Mouse (Mus musculus) midbrain, embryonic 13.5 days (tissue): ENCODE results near the gene Cdh3. TPM values are rescaled to one million over a fixed set of nuclear protein-coding genes. Genes with fewer than 3 reads are reported as not detected.

Experiments
- ATAC-seq: fragments of 200-750 bp; cut with Nextera tagmentation; 2 replicates; pipeline ENCODE4 v1.8.0; 2017; ENCODE audit warnings: mild to moderate bottlenecking, moderate TSS enrichment, moderate library complexity
- H3K27ac ChIP-seq: fragments of 300-500 bp; sonication (generic); 2 replicates; pipeline ENCODE4 v1.5.1; 2015; ENCODE audit warnings: inconsistent platforms, mild to moderate bottlenecking, moderate library complexity
- H3K27me3 ChIP-seq: fragments of 300-500 bp; sonication (generic); 2 replicates; pipeline ENCODE4 v1.6.1; 2015; ENCODE audit warnings: mild to moderate bottlenecking, inconsistent platforms
- H3K36me3 ChIP-seq: fragments of 300-500 bp; sonication (generic); 2 replicates; pipeline ENCODE4 v1.6.1; 2015; ENCODE audit warnings: mild to moderate bottlenecking, inconsistent platforms
- H3K4me1 ChIP-seq: fragments of 300-500 bp; sonication (generic); replicated peaks from 2 replicates; pipeline ENCODE4 v1.6.1; 2015; ENCODE audit warnings: inconsistent platforms
- H3K4me2 ChIP-seq: fragments of 300-500 bp; sonication (generic); replicated peaks from 2 replicates; pipeline ENCODE4 v1.6.1; 2015; ENCODE audit warnings: moderate library complexity, mild to moderate bottlenecking, inconsistent platforms
- H3K4me3 ChIP-seq: fragments of 300-500 bp; sonication (generic); replicated peaks from 2 replicates; pipeline ENCODE4 v1.5.1; 2015; ENCODE audit warnings: mild to moderate bottlenecking, inconsistent platforms
- H3K9ac ChIP-seq: fragments of 300-500 bp; sonication (generic); replicated peaks from 2 replicates; pipeline ENCODE4 v1.6.1; 2015; ENCODE audit warnings: mild to moderate bottlenecking, inconsistent platforms
- H3K9me3 ChIP-seq: fragments of 300-500 bp; sonication (generic); 2 replicates; pipeline ENCODE4 v1.6.1; 2016; ENCODE audit warnings: mild to moderate bottlenecking, inconsistent platforms
- WGBS: fragments of 180-500 bp; shearing (Covaris S2); methylation state at CpG from one replicate; pipeline ENCODE4 v1.1.7; 2015; 5-methylcytosine and 5-hydroxymethylcytosine counted together
- polyA plus RNA-seq: library from polyadenylated mRNA; unstranded; fragments of >200 nt; fragmentation: Nextera tagmentation; extraction: Ambion mirVana; gene quantifications from 2 replicates; pipeline ENCODE4 v1.2.1, GENCODE M21; 2015

Gene Cdh3
- 0.28 and 0.46 TPM in 2 replicates for polyA plus RNA-seq

GRCm38 (mm10) chr8:106510365-106510975, at the start of gene Cdh3:
Gene Cdh3, plus strand, starts transcription at chr8:106510891.
- peaks cover 75% of the 10 kb centered on the region for H3K27me3 ChIP-seq
- no peaks in the 10 kb centered on the region for H3K36me3 ChIP-seq
- ATAC-seq = no peak
- 0 out of 2 replicates have a peak within 1 kb of the TSS, but pooled peaks have one; percentile 29 for H3K9ac ChIP-seq
- H3K9me3 ChIP-seq = no peaks in the 10 kb centered on the region
- H3K4me2 ChIP-seq = peak within 1 kb of the TSS; percentile 54
- peak within 1 kb of the TSS; percentile 34 for H3K4me3 ChIP-seq
- H3K27ac ChIP-seq = no peak within 1 kb of the TSS
- peaks cover 36% of the 10 kb centered on the region for H3K4me1 ChIP-seq
- WGBS = under 1% methylated on average over 33 of the region's 34 CpGs

GRCm38 (mm10) chr8:106462131-106462530, 48.6 kb upstream of the Cdh3 start:
- Histone ChIP-seq H3K9ac (no peak overlapping the region), H3K9me3 (no peaks in the 10 kb centered on the region), H3K36me3 (no peaks in the 10 kb centered on the region), H3K4me2 (no peak overlapping the region), H3K4me1 (no peaks in the 10 kb centered on the region), H3K4me3 (no peak overlapping the region), H3K27me3 (no peaks in the 10 kb centered on the region), H3K27ac (no peak overlapping the region)
- no peak for ATAC-seq
- 80% methylated on average over 5 of the region's 5 CpGs for WGBS

- Histone ChIP-seq H3K27me3 (no peaks in the 10 kb centered on the region), H3K9me3 (no peaks in the 10 kb centered on the region), H3K4me1 (no peaks in the 10 kb centered on the region), H3K27ac (no peak overlapping the region), H3K9ac (no peak overlapping the region), H3K4me3 (no peak overlapping the region), H3K36me3 (no peaks in the 10 kb centered on the region), H3K4me2 (no peak overlapping the region)
- WGBS = 82% methylated on average over 6 of the region's 6 CpGs
- ATAC-seq = no peak
These were observed 46.9 kb upstream of the Cdh3 start for GRCm38 (mm10) chr8:106463795-106464194.

GRCm38 (mm10) chr8:106469485-106469884, 41.2 kb upstream of the Cdh3 start:
- Histone ChIP-seq H3K27ac (no peak overlapping the region), H3K36me3 (no peaks in the 10 kb centered on the region), H3K9ac (no peak overlapping the region), H3K4me2 (no peak overlapping the region), H3K4me3 (no peak overlapping the region), H3K9me3 (no peaks in the 10 kb centered on the region), H3K4me1 (no peaks in the 10 kb centered on the region), H3K27me3 (0 out of 2 replicates have a peak, but pooled peaks cover 3% of the 10 kb centered on the region)
- WGBS = 63% methylated on average over 7 of the region's 7 CpGs
- no peak for ATAC-seq

GRCm38 (mm10) chr8:106474001-106474400, 36.7 kb upstream of the Cdh3 start:
- no peak for ATAC-seq
- WGBS = 93% methylated on average over 5 of the region's 5 CpGs

GRCm38 (mm10) chr8:106500018-106500685, 10.5 kb upstream of the Cdh3 start, which contains the start of gene 6030452D12Rik:
Gene 6030452D12Rik, plus strand, starts transcription at chr8:106500522.
- H3K27me3 ChIP-seq = no peaks in the 10 kb centered on the region
- no peak within 1 kb of the TSS for H3K9ac ChIP-seq
- H3K4me2 ChIP-seq = no peak within 1 kb of the TSS
- 84% methylated on average over 8 of the region's 8 CpGs for WGBS
- ATAC-seq = no peak
- no peak within 1 kb of the TSS for H3K27ac ChIP-seq
- H3K4me1 ChIP-seq = no peaks in the 10 kb centered on the region
- H3K4me3 ChIP-seq = no peak within 1 kb of the TSS
- H3K9me3 ChIP-seq = no peaks in the 10 kb centered on the region
- H3K36me3 ChIP-seq = no peaks in the 10 kb centered on the region

More at GRCm38 (mm10) chr8:106474001-106474400, 36.7 kb upstream of the Cdh3 start:
- Histone ChIP-seq H3K27me3 (0 out of 2 replicates have a peak, but pooled peaks cover 3% of the 10 kb centered on the region), H3K4me1 (no peaks in the 10 kb centered on the region), H3K4me2 (no peak overlapping the region), H3K9ac (no peak overlapping the region), H3K27ac (no peak overlapping the region), H3K4me3 (no peak overlapping the region), H3K9me3 (no peaks in the 10 kb centered on the region), H3K36me3 (no peaks in the 10 kb centered on the region)

- no peak for ATAC-seq
These were observed 6.5 kb upstream of the Cdh3 start for GRCm38 (mm10) chr8:106504241-106504640.

GRCm38 (mm10) chr8:106505328-106505965, 5.2 kb upstream of the Cdh3 start:
- H3K27ac ChIP-seq = no peak overlapping the region
- 67% methylated on average over 10 of the region's 10 CpGs for WGBS

More at GRCm38 (mm10) chr8:106504241-106504640, 6.5 kb upstream of the Cdh3 start:
- no peaks in the 10 kb centered on the region for H3K36me3 ChIP-seq
- peaks cover 29% of the 10 kb centered on the region for H3K27me3 ChIP-seq
- no peaks in the 10 kb centered on the region for H3K9me3 ChIP-seq
- H3K4me1 ChIP-seq = peaks cover 15% of the 10 kb centered on the region
- 92% methylated on average over 7 of the region's 7 CpGs for WGBS
- no peak overlapping the region for H3K9ac ChIP-seq
- H3K4me2 ChIP-seq = no peak overlapping the region
- no peak overlapping the region for H3K27ac ChIP-seq
- H3K4me3 ChIP-seq = no peak overlapping the region

GRCm38 (mm10) chr8:106506106-106506505, 4.6 kb upstream of the Cdh3 start:
- Histone ChIP-seq H3K9me3 (no peaks in the 10 kb centered on the region), H3K9ac (no peak overlapping the region), H3K4me2 (no peak overlapping the region), H3K4me3 (no peak overlapping the region), H3K27ac (no peak overlapping the region), H3K27me3 (peaks cover 47% of the 10 kb centered on the region), H3K4me1 (peaks cover 26% of the 10 kb centered on the region), H3K36me3 (no peaks in the 10 kb centered on the region)
- no peak for ATAC-seq
- 91% methylated on average over 1 of the region's 1 CpGs for WGBS

More at GRCm38 (mm10) chr8:106505328-106505965, 5.2 kb upstream of the Cdh3 start:
- Histone ChIP-seq H3K4me3 (no peak overlapping the region), H3K36me3 (no peaks in the 10 kb centered on the region), H3K4me2 (no peak overlapping the region), H3K9ac (no peak overlapping the region), H3K27me3 (peaks cover 41% of the 10 kb centered on the region), H3K9me3 (no peaks in the 10 kb centered on the region), H3K4me1 (peaks cover 19% of the 10 kb centered on the region)
- no peak for ATAC-seq

GRCm38 (mm10) chr8:106507761-106508331, 2.8 kb upstream of the Cdh3 start:
- Histone ChIP-seq H3K9ac (peak overlapping the region; percentile 49; the same call in 1 of the 2 replicates), H3K4me1 (peaks cover 36% of the 10 kb centered on the region), H3K4me3 (peak overlapping the region; percentile 40), H3K9me3 (no peaks in the 10 kb centered on the region), H3K27ac (no peak overlapping the region), H3K36me3 (no peaks in the 10 kb centered on the region), H3K27me3 (peaks cover 65% of the 10 kb centered on the region), H3K4me2 (peak overlapping the region; percentile 79)
- peak; percentile 74 for ATAC-seq
- under 1% methylated on average over 30 of the region's 30 CpGs for WGBS

GRCm38 (mm10) chr8:106508456-106508855, 2.2 kb upstream of the Cdh3 start:
- H3K9ac ChIP-seq = 0 out of 2 replicates have a peak overlapping the region, but pooled peaks have one; percentile 49
- H3K27me3 ChIP-seq = peaks cover 71% of the 10 kb centered on the region
- H3K4me2 ChIP-seq = peak overlapping the region; percentile 79
- no peaks in the 10 kb centered on the region for H3K36me3 ChIP-seq
- H3K4me3 ChIP-seq = peak overlapping the region; percentile 40; the same call in 1 of the 2 replicates
- WGBS = 21% methylated on average over 3 of the region's 3 CpGs
- peaks cover 36% of the 10 kb centered on the region for H3K4me1 ChIP-seq
- no peak; the same call in 1 of the 2 replicates for ATAC-seq
- H3K9me3 ChIP-seq = no peaks in the 10 kb centered on the region
- no peak overlapping the region for H3K27ac ChIP-seq
